Mouse (Mus musculus) MEL (cell line): ENCODE results near the gene Rnf115. TPM values are rescaled to one million over a fixed set of nuclear protein-coding genes. Genes with fewer than 3 reads are reported as not detected.

Experiments
- DNase-seq: peaks from one replicate; pipeline ENCODE4 v3.0.0; 2011; ENCODE audit warnings: low read depth, low spot score
- H3K27ac ChIP-seq: 2 replicates; pipeline ENCODE4 v1.5.1; 2012; ENCODE audit warnings: low read depth, mild to moderate bottlenecking, control low read depth, low read length, moderate library complexity; ENCODE audit not compliant: control insufficient read depth
- H3K27me3 ChIP-seq, 2 experiments: fragments of 150-350 bp in 1 of 2; sonication (generic) in 1 of 2; 2 replicates each; pipeline ENCODE4 v1.6.1; 2012; ENCODE audit warnings: low read length in 2 of 2, mild to moderate bottlenecking in 2 of 2, improper control_type of control experiment in 1 of 2, moderate library complexity in 1 of 2; ENCODE audit not compliant: insufficient read depth in 2 of 2, control insufficient read depth in 1 of 2
- H3K36me3 ChIP-seq, 2 experiments: 2 replicates each; pipeline ENCODE4 v1.6.1; 2012 to 2014; ENCODE audit warnings: low read length in 2 of 2, improper control_type of control experiment in 1 of 2, inconsistent platforms in 1 of 2, mild to moderate bottlenecking in 1 of 2; ENCODE audit not compliant: insufficient read depth in 2 of 2, control insufficient read depth in 1 of 2
- H3K4me1 ChIP-seq, 2 experiments: fragments of 150-350 bp in 1 of 2; sonication (generic) in 1 of 2; 2 replicates each; pipeline ENCODE4 v1.6.1; 2012; ENCODE audit warnings: low read length in 2 of 2, improper control_type of control experiment in 1 of 2, mild to moderate bottlenecking in 1 of 2; ENCODE audit not compliant: insufficient read depth in 2 of 2, control insufficient read depth in 1 of 2
- H3K4me3 ChIP-seq, 2 experiments: fragments of 150-350 bp in 1 of 2; sonication (generic) in 1 of 2; 2 replicates each; pipeline ENCODE4 v1.5.1; 2012; ENCODE audit warnings: low read depth in 2 of 2, low read length in 2 of 2, mild to moderate bottlenecking in 2 of 2, moderate library complexity in 2 of 2, control low read depth in 1 of 2, improper control_type of control experiment in 1 of 2; ENCODE audit not compliant: control insufficient read depth in 1 of 2, insufficient read depth in 1 of 2
- H3K79me2 ChIP-seq: 2 replicates; pipeline ENCODE4 v1.6.1; 2012; ENCODE audit warnings: mild to moderate bottlenecking, low read length, moderate library complexity; ENCODE audit not compliant: control insufficient read depth, poor library complexity, insufficient read depth
- H3K9ac ChIP-seq: 2 replicates; pipeline ENCODE4 v1.6.1; 2012; ENCODE audit warnings: low read depth, mild to moderate bottlenecking, control low read depth, low read length, moderate library complexity; ENCODE audit not compliant: control insufficient read depth, poor library complexity, severe bottlenecking
- H3K9me3 ChIP-seq: fragments of 150-350 bp; sonication (generic); replicated peaks from 2 replicates; pipeline ENCODE4 v1.6.1; 2012; ENCODE audit warnings: mild to moderate bottlenecking, low read length, improper control_type of control experiment, moderate library complexity; ENCODE audit not compliant: insufficient read depth
- CHD1 ChIP-seq: IDR thresholded peaks from 2 replicates; pipeline ENCODE4 v1.6.1; 2012; ENCODE audit warnings: low read depth, mild to moderate bottlenecking, inconsistent platforms, low read length, improper control_type of control experiment
- CHD2 ChIP-seq: IDR thresholded peaks from 2 replicates; pipeline ENCODE4 v1.6.1; 2011; ENCODE audit warnings: low read length, improper control_type of control experiment
- CTCF ChIP-seq, 3 experiments: IDR thresholded peaks in 2 of 3; conservative IDR thresholded peaks in 1 of 3; 2 replicates each; pipeline ENCODE4 v1.5.1; 2011 to 2012; ENCODE audit warnings: low read length in 3 of 3, low read depth in 2 of 3, mild to moderate bottlenecking in 2 of 3, improper control_type of control experiment in 1 of 3, inconsistent platforms in 1 of 3, mixed read lengths in 1 of 3, moderate library complexity in 1 of 3; ENCODE audit not compliant: control insufficient read depth in 1 of 3, insufficient read depth in 1 of 3, poor library complexity in 1 of 3, severe bottlenecking in 1 of 3
- EP300 ChIP-seq, 2 experiments: IDR thresholded peaks; 2 replicates each; pipeline ENCODE4 v1.6.1; 2011; ENCODE audit warnings: improper control_type of control experiment in 2 of 2, low read length in 2 of 2, low read depth in 1 of 2, mild to moderate bottlenecking in 1 of 2
- GABPA ChIP-seq: IDR thresholded peaks from 2 replicates; pipeline ENCODE4 v1.6.1; 2012; ENCODE audit warnings: low read depth, mild to moderate bottlenecking, inconsistent platforms, low read length, improper control_type of control experiment, moderate library complexity
- GATA1 ChIP-seq: IDR thresholded peaks from 2 replicates; pipeline ENCODE4 v1.6.1; 2011; ENCODE audit warnings: low read depth, low read length, improper control_type of control experiment
- MAFK ChIP-seq: IDR thresholded peaks from 2 replicates; pipeline ENCODE4 v1.6.1; 2011; ENCODE audit warnings: low read depth, mild to moderate bottlenecking, low read length, improper control_type of control experiment, borderline replicate concordance
- MAX ChIP-seq: IDR thresholded peaks from 2 replicates; pipeline ENCODE4 v1.6.1; 2011; ENCODE audit warnings: low read length, improper control_type of control experiment
- MAZ ChIP-seq: IDR thresholded peaks from 2 replicates; pipeline ENCODE4 v1.6.1; 2012; ENCODE audit warnings: low read depth, mild to moderate bottlenecking, inconsistent platforms, low read length, improper control_type of control experiment
- MXI1 ChIP-seq: IDR thresholded peaks from 2 replicates; pipeline ENCODE4 v1.6.1; 2011; ENCODE audit warnings: mild to moderate bottlenecking, low read depth, low read length, improper control_type of control experiment
- MYC ChIP-seq: IDR thresholded peaks from 2 replicates; pipeline ENCODE4 v1.6.1; 2011; ENCODE audit warnings: low read depth, mild to moderate bottlenecking, low read length, improper control_type of control experiment, moderate library complexity
- POLR2A ChIP-seq, 2 experiments: IDR thresholded peaks; 2 replicates each; pipeline ENCODE4 v1.6.1; 2011 to 2012; ENCODE audit warnings: low read length in 2 of 2, mild to moderate bottlenecking in 2 of 2, control low read depth in 1 of 2, improper control_type of control experiment in 1 of 2, low read depth in 1 of 2, moderate library complexity in 1 of 2; ENCODE audit not compliant: control insufficient read depth in 1 of 2, insufficient read depth in 1 of 2, poor library complexity in 1 of 2
- POLR2AphosphoS5 ChIP-seq: IDR thresholded peaks from 2 replicates; pipeline ENCODE4 v1.6.1; 2012; ENCODE audit warnings: low read depth, borderline replicate concordance, mild to moderate bottlenecking, inconsistent platforms, low read length, moderate library complexity, mixed read lengths
- SIN3A ChIP-seq: IDR thresholded peaks from 2 replicates; pipeline ENCODE4 v1.6.1; 2012; ENCODE audit warnings: low read length, improper control_type of control experiment, inconsistent platforms
- SMC3 ChIP-seq: IDR thresholded peaks from 2 replicates; pipeline ENCODE4 v1.6.1; 2011; ENCODE audit warnings: low read depth, low read length, improper control_type of control experiment
- TAL1 ChIP-seq: IDR thresholded peaks from 2 replicates; pipeline ENCODE4 v1.6.1; 2012; ENCODE audit warnings: mild to moderate bottlenecking, inconsistent platforms, low read length, moderate library complexity, mixed read lengths
- TBP ChIP-seq: IDR thresholded peaks from 2 replicates; pipeline ENCODE4 v1.8.0; 2011; ENCODE audit warnings: low read depth, low read length, improper control_type of control experiment
- TCF12 ChIP-seq: IDR thresholded peaks from 2 replicates; pipeline ENCODE4 v1.6.1; 2014; ENCODE audit warnings: low read depth, mild to moderate bottlenecking, inconsistent platforms, low read length, improper control_type of control experiment, moderate library complexity
- USF1 ChIP-seq: IDR thresholded peaks from 2 replicates; pipeline ENCODE4 v1.6.1; 2014; ENCODE audit warnings: low read depth, mild to moderate bottlenecking, inconsistent platforms, low read length, improper control_type of control experiment, moderate library complexity
- ZMIZ1 ChIP-seq: IDR thresholded peaks from 2 replicates; pipeline ENCODE4 v1.6.1; 2012; ENCODE audit warnings: low read depth, mild to moderate bottlenecking, inconsistent platforms, low read length, improper control_type of control experiment, moderate library complexity
- ZNF384 ChIP-seq: IDR thresholded peaks from 2 replicates; pipeline ENCODE4 v1.6.1; 2012; ENCODE audit warnings: low read depth, mild to moderate bottlenecking, inconsistent platforms, low read length, improper control_type of control experiment
- polyA plus RNA-seq, 2 experiments: library from polyadenylated mRNA; stranded (reverse) in 1 of 2; unstranded in 1 of 2; fragments of >175 nt in 1 of 2; fragments of >200 nt in 1 of 2; gene quantifications; 2 replicates each; pipeline versions ENCODE4 v1.2.1 to v1.2.4; 2012; ENCODE audit warnings: low replicate concordance in 2 of 2, low read depth in 1 of 2; ENCODE audit not compliant: insufficient read length in 2 of 2, insufficient read depth in 1 of 2, missing spikeins in 1 of 2
- total RNA-seq: library from RNA; depleted of rRNA; stranded (reverse); fragments of 300-350 nt; gene quantifications from 2 replicates; pipeline ENCODE4 v1.2.3, GENCODE M21; 2012

The Rnf115 gene
- total and polyA plus RNA-seq, 3 experiments, result 43.2 to 71.8 (median 66.1) TPM

DNA sequence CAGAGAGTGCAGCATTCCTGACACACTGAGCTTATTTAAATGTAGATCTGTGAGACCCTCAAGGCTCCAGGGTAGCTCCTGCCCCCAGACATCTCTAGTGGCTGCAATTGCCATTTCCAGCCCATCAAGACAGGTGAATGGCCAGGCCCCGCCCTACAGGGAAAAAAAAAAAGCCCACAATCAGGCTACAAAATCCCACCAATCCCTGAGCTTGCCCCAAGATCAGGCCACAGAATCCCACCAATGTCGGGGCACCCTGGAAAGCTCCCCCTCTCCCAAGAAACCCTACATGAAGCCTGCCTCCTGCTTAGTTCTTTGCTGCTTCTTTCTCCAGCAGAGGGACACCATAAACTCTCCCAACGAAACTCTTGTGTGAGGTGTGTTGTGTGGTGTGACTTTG, 80.7 kb downstream of the Rnf115 start:
- Histone ChIP-seq H3K27ac (no peak overlapping the region), H3K9ac (no peak overlapping the region), H3K9me3 (no peaks in the 10 kb centered on the region), H3K79me2 (no peaks in the 10 kb centered on the region), H3K4me3 (no peak overlapping the region), H3K36me3 (peaks cover 0 to 10% of the 10 kb centered on the region in 2 experiments; a peak in 2 of 4 replicates), H3K27me3 (no peaks in the 10 kb centered on the region), H3K4me1 (peaks cover 2 to 8% of the 10 kb centered on the region in 2 experiments; a peak in 3 of 4 replicates)
- DNase-seq, result peak; percentile 59
- no peak; a peak in 1 of 6 replicates for TF ChIP-seq CTCF (IDR thresholded peaks at IDR 0.05 in 2 of 3, conservative IDR thresholded peaks at IDR 0.05 in 1 of 3; ENCODE audit: control insufficient read depth in 1 of 3, insufficient read depth in 1 of 3, low read depth in 2 of 3, low read length in 3 of 3, poor library complexity in 1 of 3, severe bottlenecking in 1 of 3)
- TF ChIP-seq MAZ, result no peak
- no peak for TF ChIP-seq TAL1
- no peak for TF ChIP-seq USF1
- TF ChIP-seq MXI1, result no peak
- TF ChIP-seq SMC3, result no peak
- TF ChIP-seq ZNF384, result peak; percentile 87
- no peak for TF ChIP-seq ZMIZ1
- TF ChIP-seq SIN3A, result no peak
- TF ChIP-seq TBP, result 0 out of 2 replicates have a peak, but pooled peaks have one; percentile 17
- peak; percentile 39; the same call in 1 of the 2 replicates for TF ChIP-seq TCF12
- TF ChIP-seq CHD2, result no peak
- TF ChIP-seq CHD1, result no peak
- TF ChIP-seq GABPA, result no peak

DNA sequence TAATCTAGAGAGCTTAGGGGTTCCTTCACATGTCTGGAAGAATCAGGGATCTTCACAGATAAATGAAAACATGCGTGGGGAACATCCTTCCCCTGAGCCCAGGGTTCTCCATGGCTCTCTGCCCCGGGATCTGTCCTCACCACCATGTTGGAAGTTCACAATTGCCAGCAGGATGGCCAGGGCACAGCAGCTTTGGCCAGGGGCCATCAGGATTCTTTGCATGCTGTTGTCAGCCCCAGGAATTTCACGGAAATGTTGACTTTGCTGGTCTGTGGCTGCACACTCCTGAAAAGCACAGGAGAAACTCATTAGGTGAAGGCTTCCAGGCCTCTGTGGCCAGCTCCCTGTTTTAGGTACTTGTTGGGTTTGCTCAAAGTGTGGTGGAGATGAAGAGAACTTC, 81.2 kb downstream of the Rnf115 start:
- H3K4me1 ChIP-seq, result peaks cover 5 to 12% of the 10 kb centered on the region in 2 experiments; a peak in 3 of 4 replicates
- DNase-seq, result no peak
- H3K79me2 ChIP-seq, result no peaks in the 10 kb centered on the region; the same call in 1 of the 2 replicates
- H3K9me3 ChIP-seq, result no peaks in the 10 kb centered on the region
- no peak overlapping the region for H3K9ac ChIP-seq
- TF ChIP-seq MAFK (no peak), POLR2AphosphoS5 (no peak), SIN3A (no peak), ZNF384 (no peak), MAX (no peak), POLR2A (IDR thresholded peaks at IDR 0.05; ENCODE audit: control insufficient read depth in 1 of 2, insufficient read depth in 1 of 2, low read depth in 1 of 2, low read length in 2 of 2, poor library complexity in 1 of 2) (no peak), CHD1 (no peak), TAL1 (no peak), USF1 (no peak), ZMIZ1 (no peak), MYC (no peak), EP300 (IDR thresholded peaks at IDR 0.05; ENCODE audit: low read depth in 1 of 2, low read length in 2 of 2) (no peak), GATA1 (no peak)
- no peaks in the 10 kb centered on the region for H3K27me3 ChIP-seq
- peaks cover 0 to 13% of the 10 kb centered on the region in 2 experiments; a peak in 2 of 4 replicates for H3K36me3 ChIP-seq
- H3K4me3 ChIP-seq, result no peak overlapping the region
- H3K27ac ChIP-seq, result no peak overlapping the region
